Mouse (Mus musculus) thymus, adult 2 months (tissue): Measurements from ENCODE around the gene Zmiz1.

ENCODE experiments used
- CTCF ChIP-seq: fragments of 200-500 bp; IDR thresholded peaks from 2 replicates; pipeline ENCODE4 v1.5.1; 2012; ENCODE audit warnings: mild to moderate bottlenecking, control low read depth, low read length, moderate library complexity, borderline replicate concordance; ENCODE audit not compliant: control insufficient read depth, poor library complexity, insufficient read depth; ENCODE audit errors: extremely low read depth
- POLR2A ChIP-seq: fragments of 200-500 bp; IDR thresholded peaks from 2 replicates; pipeline ENCODE4 v1.6.1; 2012; ENCODE audit warnings: mild to moderate bottlenecking, low read length, control low read depth, moderate library complexity; ENCODE audit not compliant: control insufficient read depth, poor library complexity, insufficient read depth; ENCODE audit errors: extremely low read depth

- no peak for TF ChIP-seq CTCF
- TF ChIP-seq POLR2A = no peak
Measured at GRCm38 (mm10) chr14:25524111-25524495, 65.1 kb downstream of the Zmiz1 start.
